Mouse (Mus musculus) liver, adult (tissue): ENCODE data around the gene Hspa2.

ENCODE experiments used
- GATA4 ChIP-seq: IDR thresholded peaks from 2 replicates; pipeline ENCODE4 v1.6.1; 2014; ENCODE audit warnings: mild to moderate bottlenecking, low read length; ENCODE audit not compliant: insufficient replicate concordance

The Hspa2 gene

GRCm38 (mm10) chr12:76403886-76404537 is at the start of gene Hspa2:
Gene Hspa2, plus strand, starts transcription at chr12:76404176.
- no peak for TF ChIP-seq GATA4

- no peak for TF ChIP-seq GATA4
Measured at GRCm38 (mm10) chr12:76360868-76361267, 43.1 kb upstream of the Hspa2 start.

- TF ChIP-seq GATA4 = no peak
Measured at GRCm38 (mm10) chr12:76361405-76362302, 42.3 kb upstream of the Hspa2 start.

GRCm38 (mm10) chr12:76362303-76362676 is 41.7 kb upstream of the Hspa2 start:
- no peak for TF ChIP-seq GATA4

GRCm38 (mm10) chr12:76366276-76366675 is 37.7 kb upstream of the Hspa2 start:
- TF ChIP-seq GATA4 = no peak

GRCm38 (mm10) chr12:76367096-76367995 is 36.6 kb upstream of the Hspa2 start:
- TF ChIP-seq GATA4 = no peak

- TF ChIP-seq GATA4 = no peak
Measured at GRCm38 (mm10) chr12:76368201-76368789, 35.7 kb upstream of the Hspa2 start.

- no peak; the same call in 1 of the 2 replicates for TF ChIP-seq GATA4
Measured at GRCm38 (mm10) chr12:76368790-76369205, 35.2 kb upstream of the Hspa2 start.

GRCm38 (mm10) chr12:76369206-76369977 is 34.6 kb upstream of the Hspa2 start, which contains the start of gene Zbtb25:
Gene Zbtb25, minus strand, starts transcription at chr12:76369602.
- no peak for TF ChIP-seq GATA4

- TF ChIP-seq GATA4 = peak; percentile 3; the same call in 1 of the 2 replicates
Measured at GRCm38 (mm10) chr12:76369978-76370830, 33.8 kb upstream of the Hspa2 start, which contains the start of gene Zbtb1. Gene Zbtb1, plus strand, starts transcription at chr12:76370266.

GRCm38 (mm10) chr12:76370831-76371571 is 33.0 kb upstream of the Hspa2 start:
- TF ChIP-seq GATA4 = no peak

GRCm38 (mm10) chr12:76372046-76372445 is 31.9 kb upstream of the Hspa2 start:
- no peak for TF ChIP-seq GATA4
